Mouse (Mus musculus) CD4-positive helper T cell, adult 2 months (primary cell): ENCODE measurements around the gene Dennd4a.

Experiments
- DNase-seq: peaks from one replicate; pipeline ENCODE4 v3.0.0-alpha.2; 2012; ENCODE audit warnings: low read depth, missing footprints, low spot score

Gene Dennd4a

DNA sequence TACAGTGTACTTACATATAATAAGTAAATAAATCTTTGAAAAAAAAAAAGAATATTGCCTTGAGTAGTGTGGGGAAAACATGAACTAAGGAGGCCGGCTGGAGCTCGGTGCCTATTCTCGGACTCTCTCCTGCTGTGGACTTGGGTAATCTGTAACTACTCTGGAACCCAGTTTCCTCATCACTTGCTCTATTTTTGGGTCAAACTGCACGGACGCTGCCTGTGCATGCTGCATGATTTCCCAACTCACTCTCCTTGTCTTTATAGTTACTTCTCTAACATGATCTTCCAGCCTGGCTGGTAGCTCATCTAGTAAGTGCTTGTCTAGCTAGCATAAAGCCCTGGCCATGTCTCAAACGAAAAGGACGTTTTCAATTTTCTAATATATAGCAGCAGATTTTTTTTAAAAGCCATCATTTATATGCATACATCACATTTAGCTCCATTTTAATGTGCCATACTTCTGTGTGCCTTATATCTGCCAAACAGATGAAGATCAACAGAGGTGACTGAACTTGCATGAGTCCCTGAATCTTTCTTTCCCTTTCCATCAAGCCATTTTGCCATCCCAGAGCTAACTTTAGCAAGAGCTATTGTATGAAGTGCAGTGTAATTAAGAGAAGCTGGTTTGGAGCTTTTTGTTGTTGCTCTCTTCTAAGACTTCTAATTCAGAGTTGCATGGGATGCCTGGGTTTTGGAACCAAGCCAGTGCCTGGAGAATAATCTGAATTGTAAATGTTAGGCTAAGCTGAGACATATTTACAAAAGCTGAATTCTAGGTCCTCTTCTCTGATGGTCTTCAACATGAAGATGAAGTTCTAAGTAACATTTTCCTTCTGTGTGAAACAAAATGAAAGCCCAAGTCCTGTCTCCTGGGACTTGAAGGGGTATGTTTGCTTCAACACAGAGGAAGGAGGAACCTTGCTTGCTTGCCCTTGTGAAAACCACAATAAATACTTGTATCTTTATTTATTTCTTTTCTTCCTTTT is 20.2 kb upstream of the Dennd4a start:
- no peak for DNase-seq

DNA sequence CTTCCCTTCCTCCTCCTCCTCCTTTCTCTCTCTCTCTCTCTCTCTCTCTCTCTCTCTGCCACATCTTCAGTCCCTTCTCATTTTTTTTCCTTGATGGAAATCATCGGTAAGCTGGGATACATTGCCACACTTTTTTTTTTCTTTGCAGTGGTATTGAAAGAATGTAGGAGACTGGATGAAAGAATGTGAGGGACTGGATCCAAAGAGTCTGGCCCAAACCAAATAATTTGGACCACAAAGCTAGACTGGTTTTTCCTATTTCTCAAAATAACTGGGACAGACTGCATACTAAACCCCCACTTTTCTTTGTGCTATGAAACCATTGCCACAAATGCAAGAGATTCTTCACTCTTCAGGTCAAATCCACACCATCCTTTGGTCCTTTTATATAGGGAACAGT is 19.5 kb upstream of the Dennd4a start:
- no peak for DNase-seq

DNA sequence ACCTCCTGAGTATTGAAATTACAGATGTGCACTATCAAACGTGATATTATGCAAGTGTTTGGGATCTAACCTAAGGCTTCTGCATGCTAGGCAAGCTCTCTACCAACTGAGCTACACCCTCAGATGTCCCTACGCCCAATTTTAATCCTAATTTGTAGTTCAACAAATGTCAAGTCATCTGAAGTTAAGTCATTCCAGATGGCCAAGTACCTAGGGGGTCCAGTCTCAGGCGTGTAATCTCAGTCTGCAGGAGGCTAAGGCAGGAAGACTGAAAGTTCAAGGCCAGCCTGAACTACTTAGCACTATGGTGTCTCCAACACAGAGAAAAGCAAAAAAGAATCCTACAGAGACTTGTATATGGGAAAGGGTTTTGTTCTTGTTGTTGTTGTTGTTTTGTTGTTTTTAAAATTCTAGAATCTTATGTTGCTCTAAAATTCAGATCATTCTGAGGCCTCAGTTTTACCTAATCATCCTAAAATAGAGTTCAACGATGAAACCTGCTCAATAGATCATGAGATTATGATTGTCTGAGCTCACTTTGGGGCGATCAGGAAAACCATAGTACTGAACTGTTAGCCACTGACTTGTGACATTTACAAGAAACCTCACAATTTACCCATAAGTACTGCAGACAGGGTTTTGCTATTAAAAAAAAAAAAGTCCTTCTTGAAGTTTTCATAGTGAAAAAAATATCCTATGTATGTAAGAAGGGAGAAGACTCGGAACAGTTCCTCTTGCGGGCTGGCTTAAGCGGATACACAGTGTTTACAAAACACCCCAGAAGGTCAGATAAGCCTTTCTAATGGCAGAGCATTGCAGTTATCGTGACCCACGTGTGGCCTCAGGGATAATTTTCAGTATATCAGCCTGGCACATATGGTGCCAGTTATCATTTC is 18.5 kb upstream of the Dennd4a start:
- peak; percentile 44 for DNase-seq

DNA sequence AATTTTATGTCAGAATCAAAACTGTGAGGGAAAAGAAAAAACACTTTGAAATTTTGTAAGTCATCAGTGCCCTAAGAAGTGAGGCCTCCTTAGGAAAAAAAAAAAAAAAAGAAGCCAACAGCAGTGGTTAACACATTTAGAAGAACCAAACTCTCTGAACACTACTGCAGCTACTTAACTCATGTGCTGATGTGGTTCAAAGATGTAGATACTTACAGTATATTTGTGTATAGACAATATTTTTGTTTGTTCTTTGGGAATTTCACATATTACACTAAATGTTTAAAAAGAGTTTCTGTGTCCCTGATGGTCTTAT is 17.9 kb upstream of the Dennd4a start:
- peak; percentile 32 for DNase-seq

DNA sequence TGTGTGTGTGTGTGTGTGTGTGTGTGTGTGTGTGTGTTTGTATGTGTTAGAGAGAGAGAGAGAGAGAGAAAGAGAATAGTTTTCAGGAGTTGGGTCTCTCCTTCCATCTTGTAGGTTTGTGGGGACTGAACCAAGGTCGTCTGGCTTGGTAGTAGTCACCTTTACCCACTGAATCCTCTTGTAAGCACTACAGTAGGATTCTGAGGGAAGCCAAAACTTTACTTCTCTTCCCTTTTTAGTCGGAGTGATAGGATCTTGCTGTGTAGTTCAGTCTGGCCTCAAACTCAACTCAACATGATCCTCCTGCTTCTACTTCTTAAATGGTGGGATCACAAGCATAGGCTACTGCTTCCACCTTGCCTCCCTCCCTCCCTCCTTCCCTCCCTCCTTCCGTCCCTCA is 17.3 kb upstream of the Dennd4a start:
- no peak for DNase-seq

DNA sequence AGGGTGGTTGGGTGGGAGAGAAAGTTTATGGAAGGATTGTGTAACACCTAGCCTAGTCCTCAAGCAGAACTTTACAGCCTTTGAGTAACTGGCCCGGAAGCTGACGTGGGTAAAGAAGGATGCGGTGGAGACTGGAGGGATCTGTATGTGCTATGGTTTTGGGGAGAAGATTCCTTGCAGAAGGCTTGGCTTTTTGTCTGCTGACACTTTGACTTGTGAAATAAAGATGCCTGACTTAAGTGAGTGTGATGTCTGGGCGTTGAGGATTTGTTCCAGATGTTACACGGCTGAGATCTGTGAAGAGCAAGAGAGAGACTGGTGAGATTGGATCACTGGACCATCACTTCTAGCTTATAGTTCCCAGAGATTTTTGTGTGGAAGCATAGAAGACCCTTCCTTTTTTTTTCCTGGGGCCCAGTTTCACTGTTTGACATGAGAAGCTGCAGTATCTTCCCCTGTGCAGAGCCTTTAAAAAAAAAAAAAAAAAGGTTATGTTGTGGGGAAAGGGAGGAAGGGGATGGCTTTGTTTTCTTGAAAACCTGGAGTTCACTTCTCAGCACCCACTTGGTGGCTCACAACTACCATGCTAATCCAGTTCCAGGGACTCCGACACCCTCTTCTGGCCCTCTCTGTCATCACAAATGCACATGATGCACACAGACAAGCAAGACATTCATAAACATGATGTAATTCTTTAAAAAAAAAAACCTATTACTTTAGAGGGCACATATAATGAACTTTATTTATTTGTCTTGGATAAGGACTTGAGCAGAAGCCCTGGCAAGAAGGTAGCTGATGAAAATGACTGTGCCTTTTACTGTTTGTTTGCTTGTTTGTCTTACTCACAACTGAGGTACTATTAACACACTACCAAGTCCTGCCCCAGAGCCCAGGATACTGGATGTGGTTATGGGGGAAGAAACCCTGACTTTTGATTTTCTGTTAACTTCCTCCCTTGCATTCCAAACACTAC is 16.4 kb upstream of the Dennd4a start:
- DNase-seq, result no peak

DNA sequence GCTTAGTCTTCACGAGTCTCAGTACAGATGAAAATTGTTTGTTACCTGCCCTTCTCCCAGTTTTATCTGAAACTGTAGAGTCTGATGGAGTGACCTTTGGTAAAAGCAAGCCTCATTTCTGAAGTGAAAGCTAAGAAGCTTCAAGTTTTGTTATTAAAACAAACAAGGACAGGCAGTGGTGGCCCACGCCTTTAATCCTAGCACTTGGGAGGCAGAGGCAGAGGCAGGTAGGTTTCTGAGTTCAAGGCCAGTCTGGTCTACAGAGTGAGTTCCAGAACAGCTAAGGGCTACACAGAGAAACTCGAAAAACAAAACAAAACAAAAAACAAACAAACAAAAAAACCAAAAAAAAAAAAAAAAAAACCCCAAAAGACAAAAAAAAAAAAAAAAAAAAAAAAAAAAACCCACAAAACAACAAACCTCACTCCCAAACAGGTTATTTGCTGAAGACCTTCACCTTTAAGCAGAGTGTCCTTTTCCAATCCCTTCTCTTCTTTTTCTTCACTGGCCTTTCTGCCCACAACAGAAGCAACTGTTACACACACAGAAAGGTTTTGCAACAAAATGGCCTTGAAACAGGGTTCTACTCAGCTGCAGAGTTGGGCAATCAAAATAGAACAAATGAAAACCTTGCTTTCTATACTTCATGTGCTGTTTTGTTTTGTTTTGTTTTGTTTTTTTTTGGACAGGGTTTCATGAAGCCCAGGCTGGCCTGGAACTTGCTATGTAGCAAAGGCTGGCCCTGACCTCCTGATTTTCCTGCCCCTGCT is 15.1 kb upstream of the Dennd4a start:
- DNase-seq, result no peak

DNA sequence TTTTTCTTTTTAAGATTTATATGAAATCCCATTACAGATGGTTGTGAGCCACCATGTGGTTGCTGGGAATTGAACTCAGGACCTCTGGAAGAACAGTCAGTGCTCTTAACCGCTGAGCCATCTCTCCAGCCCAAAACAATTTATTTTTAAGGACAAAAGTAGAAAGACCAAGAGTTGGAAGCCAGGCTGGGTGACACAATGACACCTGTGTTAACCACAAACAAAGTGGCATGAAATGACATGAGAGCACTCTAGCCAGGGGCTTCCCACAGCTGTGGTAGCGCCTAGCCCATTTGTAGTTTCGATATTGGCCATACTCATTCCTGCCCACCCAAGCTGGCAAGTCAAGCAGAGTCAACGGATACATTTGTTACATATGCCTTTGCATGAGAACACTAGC is 13.7 kb upstream of the Dennd4a start:
- peak; percentile 78 for DNase-seq

DNA sequence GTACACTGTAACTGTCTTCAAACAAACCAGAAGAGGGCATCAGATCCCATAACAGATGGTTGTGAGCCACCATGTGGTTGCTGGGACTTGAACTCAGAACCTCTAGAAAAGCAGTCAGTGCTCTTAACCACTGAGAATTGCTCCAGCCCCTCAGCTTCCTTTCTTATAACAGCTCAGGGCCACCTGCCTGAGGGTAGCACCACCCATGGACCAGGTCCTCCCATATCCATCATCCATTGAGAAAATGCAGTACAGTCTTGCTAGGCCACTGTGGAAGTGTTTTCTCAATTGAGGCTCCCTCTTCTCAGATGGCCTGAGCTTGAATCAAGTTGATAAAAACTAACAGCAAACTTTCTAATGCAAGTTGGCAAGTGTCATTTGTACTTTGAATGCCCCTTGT is 13.0 kb upstream of the Dennd4a start:
- no peak for DNase-seq

DNA sequence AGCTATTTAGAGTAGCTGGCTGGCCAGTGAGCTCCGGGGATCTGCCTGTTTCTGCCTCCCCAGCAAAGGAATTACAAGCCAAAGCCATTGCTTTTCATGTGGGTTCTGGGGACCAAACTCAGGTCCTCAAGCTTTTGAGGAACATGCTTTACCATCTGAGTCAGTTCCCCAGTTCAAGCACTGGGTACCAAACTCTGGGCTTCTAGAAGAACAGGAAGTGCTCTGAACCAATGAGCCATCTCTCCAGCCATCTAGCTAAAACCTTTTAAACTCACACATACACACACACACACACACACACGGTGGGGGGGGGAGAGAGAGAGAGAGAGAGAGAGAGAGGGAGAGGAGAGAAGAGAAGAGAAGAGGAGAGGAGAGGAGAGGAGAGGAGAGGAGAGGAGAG is 12.3 kb upstream of the Dennd4a start:
- no peak for DNase-seq

DNA sequence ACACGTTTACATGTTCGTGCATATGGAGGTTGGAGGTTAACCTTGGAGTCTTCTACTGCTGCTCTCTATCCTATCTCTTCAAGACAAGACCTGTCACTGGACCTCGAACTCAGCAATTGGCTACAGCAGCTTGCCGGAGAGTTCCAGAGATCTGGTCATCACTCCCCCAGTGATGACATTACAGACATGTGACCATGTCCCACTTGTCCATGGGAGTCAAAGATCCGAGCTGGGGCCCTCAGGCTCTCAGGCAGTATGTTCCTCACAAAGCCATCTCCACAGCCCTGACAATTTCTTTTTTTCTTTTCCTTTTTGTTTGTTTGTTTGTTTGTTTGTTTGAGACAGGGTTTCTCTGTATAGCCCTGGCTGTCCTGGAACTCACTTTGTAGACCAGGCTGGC is 11.6 kb upstream of the Dennd4a start:
- DNase-seq, result no peak

DNA sequence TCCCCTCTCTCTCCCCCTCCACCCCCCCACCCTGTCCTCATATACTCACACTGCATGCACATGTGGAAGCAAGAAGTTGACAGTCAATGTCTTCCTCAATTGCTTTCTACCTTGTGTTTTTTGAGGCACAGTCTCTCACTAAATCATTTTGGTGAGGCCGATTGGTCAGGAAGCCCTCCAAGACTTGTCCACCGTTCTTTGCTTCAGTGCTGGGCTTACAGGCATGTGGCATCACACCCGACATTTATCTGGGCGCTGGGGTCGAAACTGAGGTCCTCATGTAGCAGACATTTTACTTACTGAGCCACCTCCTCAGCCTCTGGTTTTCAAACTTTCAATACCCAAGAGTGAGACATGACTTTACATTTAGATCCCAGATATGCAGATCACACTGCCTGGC is 8.6 kb upstream of the Dennd4a start:
- no peak for DNase-seq

DNA sequence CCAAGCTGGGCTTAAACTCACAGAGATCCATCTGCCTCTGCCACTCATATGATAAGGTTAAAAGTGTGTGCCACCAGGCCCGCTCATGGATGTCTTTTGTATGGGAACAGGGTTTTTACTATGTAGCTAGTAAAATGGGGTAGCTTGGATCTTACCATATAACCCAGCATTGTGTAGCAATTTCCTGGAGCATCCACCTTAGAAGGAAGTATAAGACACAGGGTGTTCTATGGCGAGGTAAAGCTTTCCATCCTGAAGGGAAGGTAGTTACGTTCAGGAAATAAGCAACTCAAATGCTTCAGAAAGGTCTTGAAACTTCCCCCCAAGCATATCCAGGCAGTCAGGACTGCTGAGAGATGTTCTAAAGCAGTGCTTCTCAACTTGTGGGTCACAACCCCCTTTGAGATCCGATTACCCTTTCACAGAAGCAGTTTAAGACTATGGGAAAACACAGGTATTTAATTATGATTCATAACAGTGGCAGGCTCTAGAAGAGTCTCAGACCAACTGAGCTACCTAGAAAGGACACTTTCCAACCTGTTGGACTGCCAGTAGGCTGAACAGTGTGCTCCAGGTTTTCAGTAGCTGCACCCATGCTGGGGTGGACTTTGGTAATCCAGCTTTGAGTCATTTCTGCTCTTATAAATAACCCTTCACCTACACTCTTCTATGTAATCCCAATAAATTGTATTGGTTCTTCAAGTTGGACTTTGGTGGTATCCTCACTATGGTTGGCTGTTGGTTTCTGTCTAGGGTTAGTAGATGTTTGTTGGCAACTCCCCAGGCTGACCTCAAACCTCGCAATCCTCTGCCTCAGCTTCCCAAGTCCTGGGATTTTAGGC is 7.5 kb upstream of the Dennd4a start:
- no peak for DNase-seq

DNA sequence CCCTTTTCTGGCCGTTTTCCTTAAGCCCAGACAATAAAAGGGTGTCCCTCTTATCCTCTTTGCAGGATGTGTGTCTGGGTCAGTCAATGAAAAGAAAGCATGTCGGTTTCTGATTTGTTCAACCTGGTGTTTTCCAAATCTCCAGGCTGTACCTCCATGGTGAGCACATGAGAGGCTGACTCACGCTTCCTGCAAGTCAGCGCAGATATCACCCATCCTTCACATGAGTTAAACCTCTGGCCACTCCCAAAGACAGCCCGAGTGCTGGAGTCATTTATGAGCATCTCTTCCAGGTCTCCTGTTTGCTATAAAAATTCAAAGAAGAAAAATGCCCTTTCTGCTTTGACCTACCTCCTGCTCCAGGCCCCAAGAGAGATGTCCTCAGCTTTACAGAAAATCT is 5.3 kb upstream of the Dennd4a start:
- DNase-seq, result no peak

DNA sequence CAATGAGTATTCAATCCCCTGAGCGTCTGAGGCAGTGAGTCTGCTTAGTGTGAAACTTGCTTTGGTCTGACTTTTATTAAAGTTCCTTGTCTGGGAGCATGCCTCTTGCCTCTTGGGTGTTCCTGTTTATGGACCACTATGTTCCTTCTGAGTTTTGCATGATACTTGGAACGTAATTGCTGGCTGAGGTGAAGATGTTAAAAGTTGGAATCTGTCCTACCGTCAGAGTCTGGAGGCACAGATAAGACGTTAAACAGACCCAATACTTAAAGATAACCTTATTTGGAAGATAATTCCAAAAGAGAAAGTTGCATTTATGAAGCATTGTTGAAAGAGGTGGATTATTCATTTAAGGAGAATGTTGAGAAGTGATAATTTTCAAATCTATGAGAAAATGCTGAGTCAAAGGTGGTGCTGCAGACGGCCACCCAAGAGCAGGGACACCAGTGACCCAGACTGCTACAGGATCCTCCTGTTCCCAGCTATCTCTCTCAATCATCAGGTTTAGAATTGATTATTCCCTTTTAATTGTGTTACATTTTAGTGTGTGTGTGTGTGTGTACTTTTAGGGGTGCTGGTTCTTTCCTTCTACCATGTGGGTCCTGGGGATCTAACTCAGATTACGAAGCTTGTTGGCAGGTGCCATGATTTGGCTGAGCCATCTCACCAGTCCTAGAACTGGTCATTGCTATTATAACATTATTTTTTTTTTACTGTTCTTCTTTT is 4.6 kb upstream of the Dennd4a start:
- no peak for DNase-seq

DNA sequence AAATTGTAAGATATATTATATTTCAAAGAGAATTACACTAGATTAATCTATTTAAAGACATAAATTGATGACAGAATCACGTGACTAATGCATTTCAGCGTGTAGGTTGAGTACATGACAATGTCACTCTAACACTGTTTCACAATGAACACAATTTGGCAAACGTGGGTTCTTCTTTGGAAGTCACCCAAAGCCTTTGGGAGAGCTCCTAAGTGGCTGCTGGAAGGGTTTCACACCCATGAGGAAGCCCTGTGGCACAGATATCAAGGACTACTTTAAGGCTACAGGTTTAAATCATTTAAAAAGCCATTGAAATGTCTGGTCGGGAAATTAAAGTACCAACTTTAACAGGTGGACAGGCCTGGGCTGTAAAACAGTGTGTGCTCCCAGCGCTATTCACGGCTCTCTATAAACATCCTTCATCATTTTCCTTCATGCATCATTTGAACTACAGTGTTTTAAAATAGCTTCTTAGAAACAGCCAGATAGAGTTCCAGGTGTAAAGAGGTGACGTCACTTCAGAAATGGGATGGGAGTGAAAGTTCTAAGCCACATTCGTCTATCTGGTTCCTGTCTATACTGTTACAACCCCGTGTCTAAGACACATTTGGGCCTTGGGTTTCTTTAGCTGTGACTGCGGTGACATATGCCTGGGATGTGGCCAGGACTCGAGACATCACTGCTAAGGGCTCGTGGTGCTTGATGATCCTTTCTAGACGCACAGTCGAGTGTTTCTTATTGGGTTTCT is 3.9 kb upstream of the Dennd4a start:
- DNase-seq, result no peak

DNA sequence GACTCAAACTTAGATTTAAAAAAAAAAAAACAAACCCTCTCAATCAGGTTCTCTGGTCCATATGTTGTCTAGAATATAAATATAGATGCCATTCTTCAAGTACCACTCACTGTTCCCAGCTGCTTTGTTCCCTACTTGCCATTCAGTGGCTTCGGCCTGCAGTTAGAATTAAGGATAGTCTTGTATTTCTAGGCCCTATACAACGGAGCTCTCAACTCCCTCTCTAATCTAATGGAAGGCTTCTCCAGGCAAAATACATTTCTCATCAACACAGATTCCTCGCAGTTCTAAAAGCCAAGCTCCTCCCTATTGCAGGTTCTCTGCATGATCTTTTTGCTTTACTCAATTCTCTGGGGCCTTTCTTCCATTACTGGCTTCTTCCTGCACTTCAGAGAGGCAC is 1.3 kb upstream of the Dennd4a start:
- DNase-seq, result no peak
